Mouse (Mus musculus) T-helper 17 cell (primary cell): ENCODE data around the gene Dxo.
"Not testable (repeated sequence)": the region's sequence is repeated elsewhere in the genome, so short reads cannot be mapped to it uniquely, and the experiment has no call there.

Experiments used
- in situ Hi-C, 2 experiments: fragments of 300-600 bp; cut with MboI, MseI; formaldehyde crosslinking; loops; 1 replicate in 1 of 2; 2 replicates in 1 of 2; pipeline ENCODE4 v1.15.1; 2025; ENCODE audit warnings: high pct_unique_total_duplicates in 2 of 2

Gene Dxo

GRCm38 (mm10) chr17:34836856-34837221, at the start of gene Dxo, which contains the start of gene Stk19:
Dxo (plus strand) TSS chr17:34837019.
Stk19 (minus strand) TSS chr17:34836945.
- in situ Hi-C loops: loop anchor here (25.0 kb wide), 2 partner anchors 775 to 925 kb away; partner anchors contain the start of genes Daxx (in 1 of the 2), Platr17 (in 1 of the 2), Tapbp (in 1 of the 2) and Zbtb22 (in 1 of the 2)

- in situ Hi-C loops: no loop called here
Measured at GRCm38 (mm10) chr17:34795016-34795415, 41.8 kb upstream of the Dxo start.

- in situ Hi-C loops: no loop called here
Measured at GRCm38 (mm10) chr17:34795633-34796032, 41.2 kb upstream of the Dxo start.

- in situ Hi-C loops: no loop called here
Measured at GRCm38 (mm10) chr17:34796311-34797140, 40.3 kb upstream of the Dxo start.

- in situ Hi-C loops: not testable (repeated sequence)
Measured at GRCm38 (mm10) chr17:34797211-34797995, 39.4 kb upstream of the Dxo start.

GRCm38 (mm10) chr17:34798071-34798470, 38.7 kb upstream of the Dxo start:
- in situ Hi-C loops: not testable (repeated sequence)

- in situ Hi-C loops: no loop called here
Measured at GRCm38 (mm10) chr17:34798866-34799530, 37.8 kb upstream of the Dxo start.

GRCm38 (mm10) chr17:34799531-34799925, 37.3 kb upstream of the Dxo start:
- in situ Hi-C loops: no loop called here

GRCm38 (mm10) chr17:34800781-34801305, 36.0 kb upstream of the Dxo start:
- in situ Hi-C loops: loop anchor here in 1 of 2 experiments (5.0 kb wide), 1 partner anchor 79 kb away; no protein-coding TSS in a partner anchor

- in situ Hi-C loops: loop anchor here in 1 of 2 experiments (5.0 kb wide), 1 partner anchor 80 kb away; no protein-coding TSS in a partner anchor
Measured at GRCm38 (mm10) chr17:34802756-34803155, 34.1 kb upstream of the Dxo start.

GRCm38 (mm10) chr17:34803367-34803766, 33.5 kb upstream of the Dxo start:
- in situ Hi-C loops: loop anchor here in 1 of 2 experiments (5.0 kb wide), 1 partner anchor 81 kb away; no protein-coding TSS in a partner anchor

- in situ Hi-C loops: loop anchor here in 1 of 2 experiments (5.0 kb wide), 1 partner anchor 82 kb away; no protein-coding TSS in a partner anchor
Measured at GRCm38 (mm10) chr17:34804301-34804700, 32.5 kb upstream of the Dxo start, which contains the start of gene Cyp21a1. Cyp21a1 (minus strand) TSS chr17:34804561.

- in situ Hi-C loops: loop anchor here in 1 of 2 experiments (5.0 kb wide), 1 partner anchor 83 kb away; no protein-coding TSS in a partner anchor
Measured at GRCm38 (mm10) chr17:34804871-34805562, 31.8 kb upstream of the Dxo start.

GRCm38 (mm10) chr17:34807176-34807575, 29.6 kb upstream of the Dxo start:
- in situ Hi-C loops: no loop called here

GRCm38 (mm10) chr17:34808599-34809205, 28.1 kb upstream of the Dxo start:
- in situ Hi-C loops: no loop called here

GRCm38 (mm10) chr17:34810411-34810810, 26.4 kb upstream of the Dxo start:
- in situ Hi-C loops: loop anchor here in 1 of 2 experiments (5.0 kb wide), 1 partner anchor 78 kb away; no protein-coding TSS in a partner anchor

- in situ Hi-C loops: loop anchor here in 1 of 2 experiments (5.0 kb wide), 1 partner anchor 79 kb away; no protein-coding TSS in a partner anchor
Measured at GRCm38 (mm10) chr17:34810811-34811210, 26.0 kb upstream of the Dxo start.

GRCm38 (mm10) chr17:34811275-34811674, 25.5 kb upstream of the Dxo start:
- in situ Hi-C loops: loop anchor here in 1 of 2 experiments (5.0 kb wide), 1 partner anchor 79 kb away; no protein-coding TSS in a partner anchor

- in situ Hi-C loops: loop anchor here in 1 of 2 experiments (5.0 kb wide), 1 partner anchor 81 kb away; no protein-coding TSS in a partner anchor
Measured at GRCm38 (mm10) chr17:34813747-34814146, 23.1 kb upstream of the Dxo start.
